Mouse (Mus musculus) erythroblast, embryonic 14.5 days (primary cell): ENCODE measurements around the gene Hrasls. TPM values are rescaled to one million over a fixed set of nuclear protein-coding genes. Genes with fewer than 3 reads are reported as not detected.

Experiments used
- H3K27me3 ChIP-seq: 2 replicates; pipeline ENCODE4 v1.6.1; 2012; ENCODE audit warnings: inconsistent platforms; ENCODE audit not compliant: control insufficient read depth
- H3K36me3 ChIP-seq: 2 replicates; pipeline ENCODE4 v1.6.1; 2012; ENCODE audit warnings: mild to moderate bottlenecking, inconsistent platforms; ENCODE audit not compliant: control insufficient read depth
- H3K4me1 ChIP-seq: 2 replicates; pipeline ENCODE4 v1.6.1; 2012; ENCODE audit warnings: inconsistent platforms; ENCODE audit not compliant: control insufficient read depth
- H3K4me3 ChIP-seq: replicated peaks from 2 replicates; pipeline ENCODE3; 2012; ENCODE audit warnings: moderate library complexity, mild to moderate bottlenecking, inconsistent platforms
- H3K9me3 ChIP-seq: 2 replicates; pipeline ENCODE4 v1.6.1; 2012; ENCODE audit warnings: low read length, inconsistent platforms, mixed read lengths; ENCODE audit not compliant: control insufficient read depth
- GATA1 ChIP-seq: IDR thresholded peaks from 2 replicates; pipeline ENCODE4 v1.6.1; 2012; ENCODE audit warnings: low read length, inconsistent platforms, mixed read lengths
- TAL1 ChIP-seq: IDR thresholded peaks from 3 replicates; pipeline ENCODE4 v1.6.1; 2012; ENCODE audit warnings: low read length, inconsistent platforms, mixed read lengths
- polyA plus RNA-seq: library from polyadenylated mRNA; stranded (reverse); fragments of >175 nt; gene quantifications from 2 replicates; pipeline ENCODE4 v1.2.3, GENCODE M21; 2012

Gene Hrasls
- polyA plus RNA-seq: not detected in 2 replicates

GRCm38 (mm10) chr16:29209605-29210411 is at the start of gene Hrasls:
Gene Hrasls, plus strand, starts transcription at chr16:29209695.
- Histone ChIP-seq H3K27me3 (no peaks in the 10 kb centered on the region), H3K4me1 (no peaks in the 10 kb centered on the region), H3K36me3 (no peaks in the 10 kb centered on the region), H3K9me3 (no peaks in the 10 kb centered on the region), H3K4me3 (no peak within 1 kb of the TSS)
- no peak for TF ChIP-seq TAL1
- TF ChIP-seq GATA1: no peak

GRCm38 (mm10) chr16:29162271-29162670 is 47.2 kb upstream of the Hrasls start:
- TF ChIP-seq GATA1: no peak
- TF ChIP-seq TAL1: no peak
- Histone ChIP-seq H3K36me3 (no peaks in the 10 kb centered on the region), H3K9me3 (peaks cover 5% of the 10 kb centered on the region; the same call in 1 of the 2 replicates), H3K4me3 (no peak overlapping the region), H3K4me1 (no peaks in the 10 kb centered on the region), H3K27me3 (no peaks in the 10 kb centered on the region)

DNA sequence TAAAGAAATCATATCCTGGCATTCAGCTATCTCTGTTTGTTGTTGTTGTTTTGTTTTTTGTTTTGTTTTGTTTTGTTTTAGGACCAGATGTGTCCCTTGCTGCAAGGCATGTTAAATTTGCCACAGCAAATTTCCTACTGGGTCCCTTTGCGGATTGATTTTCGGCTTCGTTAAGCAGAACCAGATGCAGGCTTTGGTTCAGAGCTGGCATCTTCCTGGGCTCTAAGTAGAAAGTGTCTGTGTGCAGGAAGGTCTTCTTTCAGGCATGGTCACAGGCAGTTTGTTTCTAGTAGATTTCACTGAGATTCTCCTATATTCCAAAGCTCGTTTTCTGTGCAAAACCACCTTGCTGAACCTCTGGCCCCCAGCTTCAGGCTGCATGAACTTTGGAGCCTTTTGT is 42.4 kb upstream of the Hrasls start:
- TF ChIP-seq GATA1: no peak
- Histone ChIP-seq H3K36me3 (no peaks in the 10 kb centered on the region), H3K9me3 (peaks cover 17% of the 10 kb centered on the region), H3K4me1 (no peaks in the 10 kb centered on the region), H3K27me3 (no peaks in the 10 kb centered on the region), H3K4me3 (no peak overlapping the region)

DNA sequence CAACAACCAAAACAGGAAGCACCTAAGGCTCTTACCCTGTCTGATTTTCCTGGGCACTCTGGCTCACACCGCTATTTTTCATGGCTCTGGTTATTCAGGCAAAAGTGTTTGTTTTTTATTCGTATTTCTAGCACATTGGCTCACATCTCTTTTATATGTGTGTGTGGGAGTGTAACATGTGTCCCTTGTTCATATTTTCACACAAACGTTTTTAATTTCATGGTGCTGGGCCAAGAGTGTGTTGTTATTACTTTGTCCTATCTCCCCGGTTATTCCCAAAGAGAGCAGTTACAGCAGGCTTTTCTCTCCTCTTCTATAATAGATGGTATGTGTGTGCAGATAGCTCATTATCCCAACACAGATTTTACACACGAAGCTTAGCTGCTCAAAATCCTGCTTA is 37.8 kb upstream of the Hrasls start:
- Histone ChIP-seq H3K27me3 (no peaks in the 10 kb centered on the region), H3K9me3 (peaks cover 16% of the 10 kb centered on the region), H3K4me3 (no peak overlapping the region), H3K4me1 (no peaks in the 10 kb centered on the region), H3K36me3 (no peaks in the 10 kb centered on the region)
- TF ChIP-seq GATA1: no peak
- no peak for TF ChIP-seq TAL1

GRCm38 (mm10) chr16:29173201-29173600 is 36.3 kb upstream of the Hrasls start:
- H3K4me3 ChIP-seq: no peak overlapping the region
- no peaks in the 10 kb centered on the region for H3K4me1 ChIP-seq
- H3K9me3 ChIP-seq: peaks cover 20% of the 10 kb centered on the region
- no peaks in the 10 kb centered on the region for H3K27me3 ChIP-seq
- no peaks in the 10 kb centered on the region for H3K36me3 ChIP-seq
- TF ChIP-seq GATA1 (no peak), TAL1 (no peak)

- H3K27me3 ChIP-seq: no peaks in the 10 kb centered on the region
- H3K4me1 ChIP-seq: no peaks in the 10 kb centered on the region
- no peak for TF ChIP-seq GATA1
- TF ChIP-seq TAL1: no peak
- H3K9me3 ChIP-seq: peaks cover 18% of the 10 kb centered on the region
- H3K4me3 ChIP-seq: no peak overlapping the region
- H3K36me3 ChIP-seq: no peaks in the 10 kb centered on the region
These were observed 34.6 kb upstream of the Hrasls start for GRCm38 (mm10) chr16:29174831-29175350.

DNA sequence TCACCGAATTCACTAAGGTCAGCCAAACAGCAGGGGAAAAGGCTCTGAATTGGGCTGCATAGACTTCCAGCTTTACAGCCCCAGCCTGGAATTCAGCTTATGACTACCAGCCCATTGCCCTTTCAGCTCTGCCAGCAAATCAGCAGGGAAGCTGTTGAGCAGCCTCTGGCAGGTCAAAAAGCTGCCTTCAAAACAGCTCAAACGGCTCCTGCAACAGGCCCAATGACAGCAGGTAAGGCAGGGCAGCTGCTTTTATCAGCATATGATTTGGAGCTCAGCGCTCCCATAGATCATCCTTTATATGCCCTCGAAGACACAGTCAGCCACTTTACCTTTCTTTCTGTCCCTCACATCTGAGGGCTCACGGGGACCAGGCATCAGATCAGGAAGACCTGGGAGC is 16.6 kb upstream of the Hrasls start:
- Histone ChIP-seq H3K27me3 (no peaks in the 10 kb centered on the region), H3K36me3 (no peaks in the 10 kb centered on the region), H3K4me1 (no peaks in the 10 kb centered on the region), H3K9me3 (no peaks in the 10 kb centered on the region), H3K4me3 (no peak overlapping the region)
- TF ChIP-seq TAL1: no peak
- TF ChIP-seq GATA1: no peak

DNA sequence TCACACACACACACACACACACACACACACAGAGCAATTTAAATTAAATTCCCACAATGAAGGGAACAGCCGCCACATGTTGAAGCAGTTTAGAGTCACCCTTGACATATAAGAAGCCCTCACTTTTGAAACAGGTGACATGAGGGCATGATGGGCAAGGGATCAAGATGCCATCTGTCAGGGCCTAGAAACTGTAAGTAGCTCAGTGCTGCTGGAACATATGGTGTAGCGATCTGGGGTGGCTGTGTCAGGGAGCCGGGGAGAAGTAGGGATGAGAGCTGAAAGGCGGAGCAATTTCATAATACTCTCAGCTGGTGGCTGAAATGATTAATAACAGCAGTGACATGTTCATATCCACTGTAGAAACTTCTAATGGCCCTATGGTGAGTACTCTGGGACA is 15.5 kb upstream of the Hrasls start:
- TF ChIP-seq GATA1 (no peak), TAL1 (no peak)

DNA sequence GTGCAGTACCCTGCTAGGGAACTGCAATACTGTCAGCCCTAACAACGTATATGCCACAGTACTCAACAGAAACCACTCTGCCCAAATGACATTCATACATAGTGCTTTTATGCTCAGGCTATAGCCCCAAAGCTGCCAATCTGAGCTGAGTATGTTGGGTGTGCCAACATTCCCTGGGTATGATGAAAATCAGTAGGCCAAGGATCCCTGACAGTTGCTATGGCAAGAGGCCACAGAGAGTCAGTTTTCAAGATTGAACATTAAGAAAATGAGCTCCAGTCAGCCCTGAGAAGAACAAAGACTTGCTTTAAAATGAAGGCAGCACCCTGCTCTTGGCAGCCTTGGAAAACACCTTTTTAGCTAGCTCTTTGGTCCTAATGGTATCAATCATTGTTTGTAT is 14.3 kb upstream of the Hrasls start:
- Histone ChIP-seq H3K27me3 (no peaks in the 10 kb centered on the region), H3K36me3 (no peaks in the 10 kb centered on the region), H3K9me3 (peaks cover 4% of the 10 kb centered on the region; the same call in 1 of the 2 replicates), H3K4me1 (no peaks in the 10 kb centered on the region), H3K4me3 (no peak overlapping the region)
- TF ChIP-seq GATA1: no peak
- no peak for TF ChIP-seq TAL1

More for the DNA sequence above, 15.5 kb upstream of the Hrasls start:
- Histone ChIP-seq H3K27me3 (no peaks in the 10 kb centered on the region), H3K4me1 (no peaks in the 10 kb centered on the region), H3K9me3 (no peaks in the 10 kb centered on the region; the same call in 1 of the 2 replicates), H3K4me3 (no peak overlapping the region), H3K36me3 (no peaks in the 10 kb centered on the region)
